Mouse (Mus musculus) kidney, embryonic 14.5 days (tissue): Measurements from ENCODE around the gene Pde8b. TPM values are rescaled to one million over a fixed set of nuclear protein-coding genes. Genes with fewer than 3 reads are reported as not detected.

Source experiments
- ATAC-seq: fragments of 200-750 bp; cut with Nextera tagmentation; 2 replicates; pipeline ENCODE4 v1.8.0; 2017; ENCODE audit warnings: moderate number of reproducible peaks, mild to moderate bottlenecking, moderate TSS enrichment, moderate library complexity; ENCODE audit not compliant: low FRiP score, low TSS enrichment
- H3K27ac ChIP-seq: fragments of 300-500 bp; sonication (generic); 2 replicates; pipeline ENCODE4 v1.5.1; 2014; ENCODE audit warnings: low read depth, mild to moderate bottlenecking, low read length, moderate library complexity, mixed read lengths
- H3K27me3 ChIP-seq: fragments of 300-500 bp; sonication (generic); 2 replicates; pipeline ENCODE4 v1.6.1; 2014; ENCODE audit warnings: mild to moderate bottlenecking, low read length; ENCODE audit not compliant: control insufficient read depth, insufficient read depth
- H3K36me3 ChIP-seq: fragments of 300-500 bp; sonication (generic); 2 replicates; pipeline ENCODE4 v1.6.1; 2014; ENCODE audit warnings: low read length, mixed read lengths; ENCODE audit not compliant: control insufficient read depth, insufficient read depth
- H3K4me1 ChIP-seq: fragments of 300-500 bp; sonication (generic); 2 replicates; pipeline ENCODE4 v1.6.1; 2014; ENCODE audit warnings: low read length, mixed read lengths; ENCODE audit not compliant: control insufficient read depth, insufficient read depth
- H3K4me2 ChIP-seq: fragments of 300-500 bp; sonication (generic); replicated peaks from 2 replicates; pipeline ENCODE4 v1.6.1; 2014; ENCODE audit warnings: low read depth, mild to moderate bottlenecking, low read length
- H3K4me3 ChIP-seq: fragments of 300-500 bp; sonication (generic); 2 replicates; pipeline ENCODE4 v1.5.1; 2014; ENCODE audit warnings: mild to moderate bottlenecking, low read length
- H3K9ac ChIP-seq: fragments of 300-500 bp; sonication (generic); 2 replicates; pipeline ENCODE4 v1.6.1; 2014; ENCODE audit warnings: low read depth, mild to moderate bottlenecking, low read length, moderate library complexity
- H3K9me3 ChIP-seq: fragments of 300-500 bp; sonication (generic); 2 replicates; pipeline ENCODE4 v1.6.1; 2016; ENCODE audit warnings: low read length; ENCODE audit not compliant: control insufficient read depth
- WGBS: fragments of 180-500 bp; shearing (Covaris S2); extraction: QIAGEN DNeasy Blood & Tissue Kit; methylation state at CpG from one replicate; pipeline ENCODE4 v1.1.7; 2014; 5-methylcytosine and 5-hydroxymethylcytosine counted together
- polyA plus RNA-seq: library from polyadenylated mRNA; unstranded; fragments of >200 nt; fragmentation: Nextera tagmentation; extraction: Ambion mirVana; gene quantifications from 2 replicates; pipeline ENCODE4 v1.2.1, GENCODE M21; 2014

Pde8b gene
- polyA plus RNA-seq, 1 experiment from 2014 or later = 9.5 TPM

- Histone ChIP-seq H3K27ac (no peak overlapping the region), H3K9me3 (no peaks in the 10 kb centered on the region), H3K9ac (no peak overlapping the region), H3K4me1 (no peaks in the 10 kb centered on the region), H3K27me3 (no peaks in the 10 kb centered on the region), H3K4me3 (no peak overlapping the region), H3K4me2 (no peak overlapping the region), H3K36me3 (no peaks in the 10 kb centered on the region)
- no peak for ATAC-seq
- WGBS = 64% methylated on average over 4 of the region's 4 CpGs
Measured at GRCm38 (mm10) chr13:95102985-95103590, 147.0 kb downstream of the Pde8b start.

- Histone ChIP-seq H3K27me3 (no peaks in the 10 kb centered on the region), H3K9ac (no peak overlapping the region), H3K9me3 (no peaks in the 10 kb centered on the region), H3K4me2 (no peak overlapping the region), H3K4me3 (no peak overlapping the region), H3K27ac (no peak overlapping the region), H3K4me1 (no peaks in the 10 kb centered on the region), H3K36me3 (no peaks in the 10 kb centered on the region)
- 91% methylated on average over 8 of the region's 8 CpGs for WGBS
- no peak for ATAC-seq
Measured at GRCm38 (mm10) chr13:95101315-95101714, 148.8 kb downstream of the Pde8b start.

DNA sequence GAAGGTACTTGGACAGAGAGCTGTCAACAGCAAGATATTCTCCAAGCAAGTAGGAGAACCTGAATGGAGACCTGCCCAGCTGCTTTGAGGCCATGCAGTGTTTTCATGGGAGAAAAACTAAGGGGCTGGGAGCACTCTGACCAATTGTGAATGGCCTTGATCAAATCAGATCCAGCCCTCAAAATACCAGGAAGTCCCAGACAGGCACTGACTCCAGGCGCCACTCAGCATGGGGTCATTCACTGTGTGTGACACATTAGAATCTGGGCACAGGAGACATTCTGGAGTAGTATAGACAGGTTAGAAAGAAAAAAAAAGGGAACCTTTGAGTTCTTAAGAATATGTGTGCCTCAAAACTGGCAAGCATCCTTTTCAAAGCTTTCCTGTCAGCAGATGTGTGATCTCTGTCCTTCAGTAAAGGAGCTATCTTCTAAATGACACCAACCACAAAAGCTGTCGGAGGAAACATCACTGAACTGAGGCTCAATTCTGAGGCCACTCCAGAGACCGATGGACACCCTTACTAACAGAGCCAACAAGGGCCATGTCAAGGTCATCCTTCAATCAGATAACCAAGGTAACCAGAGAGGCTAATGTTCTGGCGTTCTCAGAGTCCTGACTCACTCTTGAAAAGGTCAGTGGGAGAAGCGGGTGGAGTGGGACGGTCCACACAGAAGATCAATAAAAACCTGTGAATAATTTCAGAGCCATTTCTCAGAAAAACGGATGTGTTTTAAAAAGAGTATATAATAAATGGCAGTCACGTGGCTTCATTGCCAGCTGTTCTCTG is 151.0 kb downstream of the Pde8b start:
- H3K27me3 ChIP-seq = no peaks in the 10 kb centered on the region
- no peak for ATAC-seq
- H3K4me1 ChIP-seq = no peaks in the 10 kb centered on the region
- no peak overlapping the region for H3K27ac ChIP-seq
- no peak overlapping the region for H3K4me2 ChIP-seq
- no peak overlapping the region for H3K9ac ChIP-seq
- H3K36me3 ChIP-seq = no peaks in the 10 kb centered on the region
- WGBS = 69% methylated on average over 8 of the region's 8 CpGs
- no peaks in the 10 kb centered on the region for H3K9me3 ChIP-seq
- H3K4me3 ChIP-seq = no peak overlapping the region

DNA sequence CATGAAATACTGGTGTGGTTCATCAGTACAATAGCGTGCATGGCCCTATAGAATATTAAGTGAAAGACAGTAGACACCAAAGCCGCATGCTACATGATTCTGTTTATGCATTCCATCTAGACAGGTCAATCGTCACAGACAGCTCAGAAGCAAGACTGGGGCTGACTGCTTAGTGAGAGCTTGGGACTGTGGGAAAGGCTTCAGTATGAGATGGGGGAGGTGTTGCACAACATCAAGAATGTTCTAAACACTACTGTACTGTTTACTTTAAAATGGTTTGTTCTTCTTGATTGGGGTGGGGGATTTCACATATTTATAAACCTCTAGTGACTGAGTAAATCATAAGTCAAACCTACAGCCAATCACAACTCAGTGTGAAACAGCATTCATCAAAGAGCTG is 153.5 kb downstream of the Pde8b start:
- no peaks in the 10 kb centered on the region for H3K9me3 ChIP-seq
- H3K4me3 ChIP-seq = no peak overlapping the region
- H3K27me3 ChIP-seq = no peaks in the 10 kb centered on the region
- no peak overlapping the region for H3K4me2 ChIP-seq
- no peaks in the 10 kb centered on the region for H3K36me3 ChIP-seq
- no peak overlapping the region for H3K9ac ChIP-seq
- no peak for ATAC-seq
- no peaks in the 10 kb centered on the region for H3K4me1 ChIP-seq
- H3K27ac ChIP-seq = no peak overlapping the region
- 85% methylated on average over 3 of the region's 3 CpGs for WGBS

- no peak overlapping the region for H3K9ac ChIP-seq
- no peak overlapping the region for H3K4me2 ChIP-seq
- WGBS = 67% methylated on average over 10 of the region's 10 CpGs
- H3K9me3 ChIP-seq = no peaks in the 10 kb centered on the region
- no peaks in the 10 kb centered on the region for H3K27me3 ChIP-seq
- H3K4me3 ChIP-seq = no peak overlapping the region
- no peak overlapping the region for H3K27ac ChIP-seq
- no peaks in the 10 kb centered on the region for H3K36me3 ChIP-seq
- ATAC-seq = no peak
- no peaks in the 10 kb centered on the region for H3K4me1 ChIP-seq
Measured at GRCm38 (mm10) chr13:95095860-95096259, 154.3 kb downstream of the Pde8b start.

GRCm38 (mm10) chr13:95091546-95092445 is 158.3 kb downstream of the Pde8b start:
- H3K4me2 ChIP-seq = no peak overlapping the region
- H3K36me3 ChIP-seq = no peaks in the 10 kb centered on the region
- H3K4me1 ChIP-seq = no peaks in the 10 kb centered on the region
- no peak overlapping the region for H3K9ac ChIP-seq
- H3K27me3 ChIP-seq = no peaks in the 10 kb centered on the region
- 86% methylated on average over 14 of the region's 14 CpGs for WGBS
- no peaks in the 10 kb centered on the region for H3K9me3 ChIP-seq
- H3K27ac ChIP-seq = no peak overlapping the region
- H3K4me3 ChIP-seq = no peak overlapping the region
- ATAC-seq = no peak

GRCm38 (mm10) chr13:95087358-95087787 is 162.8 kb downstream of the Pde8b start:
- Histone ChIP-seq H3K27me3 (no peaks in the 10 kb centered on the region), H3K4me1 (no peaks in the 10 kb centered on the region), H3K9me3 (no peaks in the 10 kb centered on the region), H3K4me3 (no peak overlapping the region), H3K27ac (no peak overlapping the region), H3K4me2 (no peak overlapping the region), H3K36me3 (no peaks in the 10 kb centered on the region), H3K9ac (no peak overlapping the region)
- WGBS = 51% methylated on average over 8 of the region's 8 CpGs
- no peak for ATAC-seq

DNA sequence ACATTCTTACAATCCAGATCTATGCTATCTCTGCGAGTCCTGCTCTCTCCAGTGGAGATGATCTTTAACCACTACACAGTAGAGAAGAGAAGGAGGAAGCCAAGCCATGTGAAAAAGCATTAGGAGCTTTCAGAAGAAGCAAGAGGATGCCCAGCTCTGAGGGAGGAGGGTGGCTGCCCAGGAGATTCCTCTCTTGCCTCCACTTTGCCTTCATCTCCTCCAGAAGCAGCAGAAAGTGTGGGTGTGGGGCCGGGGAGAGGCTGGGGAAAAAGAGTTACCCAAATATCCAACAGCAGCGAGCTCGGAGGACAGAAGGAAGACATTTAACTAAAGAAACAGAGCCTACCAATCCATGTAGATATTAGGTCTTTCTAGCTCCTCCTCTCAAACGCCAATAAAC is 164.1 kb downstream of the Pde8b start:
- no peak for ATAC-seq
- no peak overlapping the region for H3K27ac ChIP-seq
- 80% methylated on average over 5 of the region's 5 CpGs for WGBS

More for the DNA sequence above, 164.1 kb downstream of the Pde8b start:
- Histone ChIP-seq H3K9me3 (no peaks in the 10 kb centered on the region), H3K27me3 (no peaks in the 10 kb centered on the region), H3K4me2 (no peak overlapping the region), H3K4me3 (no peak overlapping the region), H3K36me3 (no peaks in the 10 kb centered on the region), H3K4me1 (no peaks in the 10 kb centered on the region), H3K9ac (no peak overlapping the region)
